ENCODE assay signal across 11 mouse cellular contexts in the genomic region with DNA sequence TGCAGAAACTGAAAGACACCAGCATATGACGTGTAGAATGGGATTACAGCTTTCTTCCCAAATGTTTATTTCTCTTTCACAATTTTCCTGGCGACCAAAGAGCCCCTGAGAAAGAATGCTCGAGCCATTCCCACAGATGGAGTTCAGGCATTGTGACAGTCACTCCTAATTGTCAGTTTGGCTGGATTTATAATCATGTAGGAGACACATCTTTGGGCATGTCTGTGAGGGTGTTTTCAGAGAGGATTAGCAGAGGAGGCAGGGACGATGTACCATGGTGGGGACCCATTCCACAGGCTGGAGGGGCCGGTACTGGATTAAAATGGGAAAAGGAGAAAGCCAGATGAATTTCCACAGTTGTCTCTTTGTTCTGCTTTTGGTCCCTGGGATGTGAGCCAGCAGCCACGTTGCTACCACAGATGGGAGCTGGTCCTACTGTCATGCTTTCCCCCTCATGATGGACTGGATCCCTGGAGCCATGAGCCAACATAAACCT.
DNase-seq lines count a peak whose midpoint lies in the region; ATAC-seq and TF ChIP-seq lines count a peak whose summit lies in the region.
"Had no signal": no experiment of that assay in that cellular context is flagged by ENCODE, and none has a peak within 500 bp of the region (broad histone marks: within the 10 kb centered on the region; RNA-seq: fewer than 3 reads in every experiment).

No protein-coding gene starts in this region.

- peak overlapping the region; percentile 38; the same call in 1 of the 2 replicates for H3K27ac ChIP-seq in limb, embryonic 15.5 days
- no peak overlapping the region for H3K27ac ChIP-seq in limb, embryonic 10.5 days
- 0 out of 2 replicates have a peak overlapping the region, but pooled peaks have one; percentile 10 for H3K27ac ChIP-seq in macrophage
- H3K27ac ChIP-seq in midbrain, postnatal 0 days (ENCODE audit: low read depth, low read length): no peak overlapping the region
- H3K27ac ChIP-seq: hindbrain, embryonic 15.5 days had no signal

- peak; percentile 76 to 86 for DNase-seq in cerebellum, postnatal 10 days
- DNase-seq in cerebellum, postnatal 4 days (ENCODE audit: low spot score in 2 of 2): no peak
- no peak for DNase-seq in limb, embryonic 10.5 days (ENCODE audit: low spot score)
- DNase-seq in gastrocnemius, postnatal 14 days: peak; percentile 48
- no peak for DNase-seq in adrenal gland, postnatal 25 days
- no peak for DNase-seq in midbrain, postnatal 0 days (ENCODE audit: low spot score)
- DNase-seq: right cerebral cortex, postnatal 14 days; thymus, adult 18-20 months had no signal

- no peak for TF ChIP-seq CTCF in midbrain, postnatal 0 days (IDR thresholded peaks at IDR 0.05)

- WGBS in limb, embryonic 15.5 days: 34% methylated on average over 6 of the region's 6 CpGs
- WGBS in limb, embryonic 10.5 days: 79% methylated on average over 6 of the region's 6 CpGs
- 69% methylated on average over 6 of the region's 6 CpGs for WGBS in macrophage (ENCODE audit: missing documents)
- WGBS in midbrain, postnatal 0 days: 38% methylated on average over 6 of the region's 6 CpGs

- no peak overlapping the region for H3K4me3 ChIP-seq in limb, embryonic 15.5 days
- H3K4me3 ChIP-seq in limb, embryonic 10.5 days: no peak overlapping the region
- no peak overlapping the region for H3K4me3 ChIP-seq in macrophage (ENCODE audit: inconsistent target)
- no peak overlapping the region for H3K4me3 ChIP-seq in midbrain, postnatal 0 days (ENCODE audit: low read depth, low read length)
- H3K4me3 ChIP-seq: hindbrain, embryonic 15.5 days had no signal

- H3K4me1 ChIP-seq in limb, embryonic 15.5 days: peaks cover 30% of the 10 kb centered on the region
- peaks cover 21% of the 10 kb centered on the region for H3K4me1 ChIP-seq in limb, embryonic 10.5 days
- no peaks in the 10 kb centered on the region for H3K4me1 ChIP-seq in midbrain, postnatal 0 days (ENCODE audit: insufficient read depth, low read length)

- H3K79me2 ChIP-seq in macrophage (ENCODE audit: inconsistent target): no peaks in the 10 kb centered on the region

- H3K27me3 ChIP-seq in limb, embryonic 15.5 days: no peaks in the 10 kb centered on the region
- H3K27me3 ChIP-seq in limb, embryonic 10.5 days (ENCODE audit: low read depth, poor library complexity, severe bottlenecking): no peaks in the 10 kb centered on the region
- no peaks in the 10 kb centered on the region for H3K27me3 ChIP-seq in midbrain, postnatal 0 days (ENCODE audit: insufficient read depth, low read length)
- H3K27me3 ChIP-seq: hindbrain, embryonic 15.5 days had no signal

- no peaks in the 10 kb centered on the region for H3K36me3 ChIP-seq in limb, embryonic 15.5 days
- no peaks in the 10 kb centered on the region for H3K36me3 ChIP-seq in limb, embryonic 10.5 days
- H3K36me3 ChIP-seq in macrophage (ENCODE audit: inconsistent target): no peaks in the 10 kb centered on the region
- H3K36me3 ChIP-seq in midbrain, postnatal 0 days (ENCODE audit: insufficient read depth, low read length): no peaks in the 10 kb centered on the region
- H3K36me3 ChIP-seq: hindbrain, embryonic 15.5 days had no signal

- intact Hi-C loops in gastrocnemius, postnatal 14 days (cut with DNase I; ENCODE audit: low total_unique reads): no loop called here

- no peak overlapping the region for H3K9ac ChIP-seq in limb, embryonic 15.5 days
- no peak overlapping the region for H3K9ac ChIP-seq in midbrain, postnatal 0 days (replicated peaks; ENCODE audit: low read length, poor library complexity, severe bottlenecking)
- H3K9ac ChIP-seq: hindbrain, embryonic 15.5 days had no signal

- H3K9me3 ChIP-seq in limb, embryonic 15.5 days: no peaks in the 10 kb centered on the region
- H3K9me3 ChIP-seq in limb, embryonic 10.5 days (replicated peaks): no peaks in the 10 kb centered on the region
- no peaks in the 10 kb centered on the region for H3K9me3 ChIP-seq in midbrain, postnatal 0 days (ENCODE audit: low read length)
- H3K9me3 ChIP-seq: hindbrain, embryonic 15.5 days had no signal

- ATAC-seq in limb, embryonic 15.5 days (ENCODE audit: insufficient number of reproducible peaks, low FRiP score, low TSS enrichment, low read depth): no peak
- ATAC-seq in midbrain, postnatal 0 days (ENCODE audit: low FRiP score): no peak

- H3K4me2 ChIP-seq in limb, embryonic 15.5 days: no peak overlapping the region
- H3K4me2 ChIP-seq in midbrain, postnatal 0 days (ENCODE audit: low read depth, low read length, poor library complexity, severe bottlenecking): no peak overlapping the region
- H3K4me2 ChIP-seq: hindbrain, embryonic 15.5 days had no signal

Comparison
In these comparisons a context has a peak if more than half of its experiments do, and no peak if none do; other contexts are left out.
1. DNase-seq: peak in cerebellum, postnatal 10 days (2 of 2) and gastrocnemius, postnatal 14 days (single experiment); none in cerebellum, postnatal 4 days (0 of 2), limb, embryonic 10.5 days (single experiment), adrenal gland, postnatal 25 days (single experiment) and midbrain, postnatal 0 days (single experiment).
2. H3K27ac ChIP-seq: peak in limb, embryonic 15.5 days (single experiment) and macrophage (single experiment); none in limb, embryonic 10.5 days (single experiment) and midbrain, postnatal 0 days (single experiment).